Mouse (Mus musculus) spleen, adult 2 months (tissue): ENCODE results near the gene Hip1r.

Source experiments
- CTCF ChIP-seq: fragments of 200-500 bp; IDR thresholded peaks from 2 replicates; pipeline ENCODE4 v1.5.1; 2011; ENCODE audit warnings: mild to moderate bottlenecking, inconsistent platforms; ENCODE audit not compliant: insufficient read depth, insufficient read length, insufficient replicate concordance; ENCODE audit errors: extremely low read depth
- POLR2A ChIP-seq: fragments of 200-500 bp; IDR thresholded peaks from 2 replicates; pipeline ENCODE4 v1.6.1; 2011; ENCODE audit warnings: low read depth, low read length, inconsistent platforms

- TF ChIP-seq POLR2A (no peak), CTCF (no peak)
Observed at GRCm38 (mm10) chr5:124035406-124035805, 62.0 kb downstream of the Hip1r start.
